Mouse (Mus musculus) MEL-GATA-1-ER (cell line): ENCODE measurements around the gene Lrch3.
"Not testable (repeated sequence)": the region's sequence is repeated elsewhere in the genome, so short reads cannot be mapped to it uniquely, and the experiment has no call there.

ENCODE experiments used
- DNase-seq: peaks from one replicate; pipeline ENCODE4 v3.0.0-alpha.2; 2012; ENCODE audit warnings: low read depth; ENCODE audit errors: extremely low read depth

Gene Lrch3

GRCm38 (mm10) chr16:32913937-32914881 is at the start of gene Lrch3:
TSS of gene Lrch3 (plus strand) at chr16:32914100.
- DNase-seq: peak; percentile 55

GRCm38 (mm10) chr16:32865401-32865800 is 48.5 kb upstream of the Lrch3 start:
- no peak for DNase-seq

- DNase-seq: no peak
Measured at GRCm38 (mm10) chr16:32866713-32867112, 47.2 kb upstream of the Lrch3 start.

GRCm38 (mm10) chr16:32867919-32868552 is 45.9 kb upstream of the Lrch3 start:
- DNase-seq: peak; percentile 90

- DNase-seq: no peak
Measured at GRCm38 (mm10) chr16:32870231-32870630, 43.7 kb upstream of the Lrch3 start.

GRCm38 (mm10) chr16:32873366-32873765 is 40.5 kb upstream of the Lrch3 start:
- DNase-seq: no peak

GRCm38 (mm10) chr16:32875281-32875680 is 38.6 kb upstream of the Lrch3 start:
- DNase-seq: not testable (repeated sequence)

- no peak for DNase-seq
Measured at GRCm38 (mm10) chr16:32875847-32876246, 38.1 kb upstream of the Lrch3 start.

- DNase-seq: no peak
Measured at GRCm38 (mm10) chr16:32876831-32877230, 37.1 kb upstream of the Lrch3 start.

GRCm38 (mm10) chr16:32877343-32878156 is 36.4 kb upstream of the Lrch3 start, which contains the start of the genes Fyttd1 and Rubcn:
TSS of gene Fyttd1 (plus strand) at chr16:32877500.
TSS of gene Rubcn (minus strand) at chr16:32877766.
- peak; percentile 73 for DNase-seq

- no peak for DNase-seq
Measured at GRCm38 (mm10) chr16:32878157-32878598, 35.7 kb upstream of the Lrch3 start.

GRCm38 (mm10) chr16:32878972-32879926 is 34.7 kb upstream of the Lrch3 start:
- no peak for DNase-seq

- DNase-seq: no peak
Measured at GRCm38 (mm10) chr16:32881538-32881937, 32.4 kb upstream of the Lrch3 start.

GRCm38 (mm10) chr16:32887996-32888395 is 25.9 kb upstream of the Lrch3 start:
- no peak for DNase-seq

- no peak for DNase-seq
Measured at GRCm38 (mm10) chr16:32889881-32890280, 24.0 kb upstream of the Lrch3 start.

- DNase-seq: no peak
Measured at GRCm38 (mm10) chr16:32896126-32896525, 17.8 kb upstream of the Lrch3 start.

GRCm38 (mm10) chr16:32901360-32902050 is 12.4 kb upstream of the Lrch3 start:
- DNase-seq: no peak

GRCm38 (mm10) chr16:32902051-32902428 is 11.9 kb upstream of the Lrch3 start:
- DNase-seq: no peak

- no peak for DNase-seq
Measured at GRCm38 (mm10) chr16:32906186-32906585, 7.7 kb upstream of the Lrch3 start.

- no peak for DNase-seq
Measured at GRCm38 (mm10) chr16:32906727-32907126, 7.2 kb upstream of the Lrch3 start.
